Mouse (Mus musculus) bone marrow macrophage, adult 2 months (primary cell): ENCODE measurements around the gene Gm20388. TPM values are rescaled to one million over a fixed set of nuclear protein-coding genes. Genes with fewer than 3 reads are reported as not detected.

Experiments
- H3K27ac ChIP-seq: 2 replicates; pipeline ENCODE4 v1.5.1; 2012; ENCODE audit warnings: low read depth, low read length; ENCODE audit not compliant: insufficient read depth
- H3K4me1 ChIP-seq: 2 replicates; pipeline ENCODE4 v1.6.1; 2012; ENCODE audit warnings: low read length; ENCODE audit not compliant: control insufficient read depth, insufficient read depth
- H3K4me3 ChIP-seq: 2 replicates; pipeline ENCODE4 v1.5.1; 2012; ENCODE audit warnings: mild to moderate bottlenecking, low read length, moderate library complexity; ENCODE audit not compliant: insufficient read depth
- CTCF ChIP-seq: IDR thresholded peaks from 2 replicates; pipeline ENCODE4 v1.5.1; 2012; ENCODE audit warnings: low read depth, mild to moderate bottlenecking, low read length, moderate library complexity
- POLR2A ChIP-seq: IDR thresholded peaks from 2 replicates; pipeline ENCODE4 v1.6.1; 2012; ENCODE audit warnings: mild to moderate bottlenecking, low read depth, low read length, borderline replicate concordance
- polyA plus RNA-seq: library from polyadenylated mRNA; stranded (reverse); fragments of >200 nt; gene quantifications from 2 replicates; pipeline ENCODE4 v1.2.4, GENCODE M21; 2012; ENCODE audit not compliant: missing spikeins, insufficient read depth, insufficient read length

The Gm20388 gene
- polyA plus RNA-seq, 1 experiment = 32.7 TPM

DNA sequence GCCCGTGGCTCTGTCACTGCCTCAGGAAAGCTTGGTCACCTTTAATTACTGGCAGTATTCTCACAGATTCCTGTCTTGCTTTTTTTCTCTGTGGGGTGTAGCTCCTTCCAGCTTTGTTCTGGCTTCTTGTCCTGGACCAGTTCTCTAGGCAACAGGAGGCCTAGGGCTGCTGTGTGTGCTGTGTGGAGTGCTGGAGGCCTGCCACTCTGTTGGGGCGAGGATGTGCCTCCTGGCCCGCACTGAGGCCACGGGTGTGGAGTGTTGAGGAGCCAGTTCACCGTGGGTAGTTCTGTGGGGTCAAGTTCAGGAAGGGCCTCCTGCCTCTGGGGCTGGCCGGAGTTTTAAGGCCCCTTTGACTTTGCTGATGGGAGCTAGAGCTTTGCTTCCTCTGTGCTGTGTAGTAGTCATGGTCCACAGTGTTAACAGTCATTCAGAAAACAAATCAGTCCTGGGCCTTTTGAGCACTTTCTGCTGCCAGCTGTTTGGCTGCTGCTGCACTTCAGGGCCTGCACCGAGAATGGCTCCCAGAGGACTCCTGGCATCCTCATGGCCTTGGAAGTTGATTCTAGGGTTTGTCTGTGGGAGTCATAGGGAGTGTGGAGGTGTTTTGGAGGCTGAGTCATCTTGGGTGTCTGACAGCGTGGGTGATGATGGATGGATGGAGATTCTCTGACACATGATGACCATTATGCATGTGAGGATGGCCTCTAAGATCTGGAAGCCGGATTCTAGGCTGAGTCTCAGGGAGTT is 2080.0 kb downstream of the Gm20388 start:
- no peak for TF ChIP-seq CTCF
- no peak for TF ChIP-seq POLR2A
- Histone ChIP-seq H3K4me1 (no peaks in the 10 kb centered on the region), H3K27ac (no peak overlapping the region), H3K4me3 (no peak overlapping the region)

DNA sequence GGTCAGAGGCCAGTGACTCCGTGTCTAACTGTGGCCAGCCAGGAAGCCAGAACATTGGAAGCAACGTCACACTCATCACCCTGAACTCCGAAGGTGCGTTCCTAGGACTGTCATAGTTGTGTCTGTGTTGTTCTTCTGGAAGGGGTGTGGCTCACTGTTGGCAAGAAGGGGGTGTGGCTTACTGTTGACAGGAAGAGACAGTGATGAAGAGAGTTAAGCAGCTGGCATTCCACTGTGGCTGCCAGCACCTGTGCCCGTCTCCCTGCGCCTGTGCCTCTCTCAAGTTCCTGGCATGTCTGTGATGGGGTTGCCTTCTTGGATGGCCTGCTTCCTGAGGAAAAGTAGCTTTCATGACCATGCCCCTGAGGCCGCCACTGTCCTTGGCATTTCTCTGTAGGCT is 2081.0 kb downstream of the Gm20388 start:
- TF ChIP-seq POLR2A = no peak
- no peak for TF ChIP-seq CTCF
- H3K4me1 ChIP-seq = no peaks in the 10 kb centered on the region
- H3K4me3 ChIP-seq = no peak overlapping the region
- no peak overlapping the region for H3K27ac ChIP-seq

DNA sequence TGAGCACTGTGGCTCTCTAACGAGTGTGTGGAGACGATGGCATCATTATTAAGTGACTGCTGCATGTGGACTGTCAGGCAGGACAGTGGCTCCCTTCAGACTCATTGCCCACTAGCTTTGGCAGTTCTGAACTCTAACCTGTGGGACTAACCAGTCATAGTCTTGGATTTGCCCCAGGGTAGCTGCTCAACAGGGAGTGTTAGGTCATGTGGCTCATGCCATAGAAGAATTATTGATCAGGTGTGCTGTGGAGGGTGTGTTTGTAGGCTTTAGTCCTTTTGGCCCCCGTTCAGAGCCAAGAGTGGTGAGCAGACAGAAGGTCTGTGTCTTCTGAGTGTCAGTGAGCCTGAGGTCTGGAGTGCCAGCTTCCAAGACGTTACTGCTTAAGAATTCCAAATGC is 2082.3 kb downstream of the Gm20388 start:
- no peaks in the 10 kb centered on the region for H3K4me1 ChIP-seq
- H3K4me3 ChIP-seq = no peak overlapping the region
- no peak for TF ChIP-seq CTCF
- TF ChIP-seq POLR2A = no peak
- H3K27ac ChIP-seq = no peak overlapping the region

DNA sequence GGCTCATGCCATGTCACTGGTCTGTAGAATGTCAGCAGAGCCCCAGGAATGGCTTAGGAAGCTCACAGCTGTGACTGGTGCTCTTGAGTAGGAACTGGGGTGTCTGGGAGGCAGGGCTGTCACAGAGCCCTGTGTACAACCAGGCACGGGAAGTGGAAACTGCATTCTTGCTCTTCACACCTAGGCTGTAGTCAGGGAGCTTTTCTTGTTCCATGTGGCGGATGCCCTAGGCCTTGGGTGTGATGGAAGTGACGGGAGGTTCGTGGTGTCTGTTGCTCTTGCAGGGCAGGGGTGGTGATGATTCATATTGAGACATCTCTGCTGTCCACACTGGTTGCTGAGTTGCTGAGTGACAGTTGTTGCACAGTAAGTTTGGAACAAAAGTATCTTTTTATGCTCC is 2084.5 kb downstream of the Gm20388 start:
- H3K4me3 ChIP-seq = no peak overlapping the region
- no peak overlapping the region for H3K27ac ChIP-seq
- no peaks in the 10 kb centered on the region for H3K4me1 ChIP-seq
- TF ChIP-seq CTCF (no peak), POLR2A (no peak)

DNA sequence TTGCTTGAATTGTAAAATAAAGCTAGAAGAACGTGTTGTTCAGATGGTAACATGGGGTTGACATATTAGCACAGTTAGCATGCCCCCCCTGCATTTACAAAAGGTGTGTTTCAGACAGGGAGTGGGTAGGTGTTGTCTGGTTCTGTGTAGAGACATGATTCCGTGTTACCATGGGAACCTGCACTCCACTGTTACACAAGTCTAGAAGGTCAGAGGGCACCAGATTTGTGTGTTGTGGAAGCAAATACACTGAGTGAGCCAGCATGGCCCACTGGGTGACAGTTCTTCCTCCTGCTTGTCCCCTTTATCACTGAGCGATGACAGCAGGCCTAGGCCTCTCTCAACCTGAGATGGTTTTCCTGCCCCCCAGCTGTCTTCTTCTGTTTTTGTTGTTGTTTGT is 2085.3 kb downstream of the Gm20388 start:
- no peak overlapping the region for H3K4me3 ChIP-seq
- H3K4me1 ChIP-seq = no peaks in the 10 kb centered on the region
- TF ChIP-seq POLR2A (no peak), CTCF (no peak)
- H3K27ac ChIP-seq = no peak overlapping the region

DNA sequence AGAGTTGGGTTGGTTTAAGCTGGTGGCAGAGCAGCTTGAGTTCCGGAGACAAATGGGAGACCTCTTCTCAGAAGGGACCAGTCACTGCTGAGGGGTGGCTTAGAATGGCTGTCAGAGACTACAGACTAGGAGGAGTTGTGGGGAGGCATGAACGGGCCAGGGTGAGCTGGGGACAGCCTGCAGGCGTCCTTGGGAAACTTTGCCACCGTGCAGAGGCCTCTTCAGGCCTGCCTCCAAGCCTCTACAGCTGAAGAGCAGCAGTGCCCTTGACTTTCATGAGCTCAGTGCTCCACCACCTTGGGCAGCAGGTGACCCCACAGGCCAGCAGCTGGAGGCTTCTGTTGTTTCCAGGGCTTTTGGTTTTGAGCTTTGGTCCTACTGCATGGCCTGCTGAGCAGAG is 2088.0 kb downstream of the Gm20388 start:
- no peak overlapping the region for H3K4me3 ChIP-seq
- peaks cover 4% of the 10 kb centered on the region for H3K4me1 ChIP-seq
- no peak overlapping the region for H3K27ac ChIP-seq
- TF ChIP-seq CTCF (no peak), POLR2A (no peak)

DNA sequence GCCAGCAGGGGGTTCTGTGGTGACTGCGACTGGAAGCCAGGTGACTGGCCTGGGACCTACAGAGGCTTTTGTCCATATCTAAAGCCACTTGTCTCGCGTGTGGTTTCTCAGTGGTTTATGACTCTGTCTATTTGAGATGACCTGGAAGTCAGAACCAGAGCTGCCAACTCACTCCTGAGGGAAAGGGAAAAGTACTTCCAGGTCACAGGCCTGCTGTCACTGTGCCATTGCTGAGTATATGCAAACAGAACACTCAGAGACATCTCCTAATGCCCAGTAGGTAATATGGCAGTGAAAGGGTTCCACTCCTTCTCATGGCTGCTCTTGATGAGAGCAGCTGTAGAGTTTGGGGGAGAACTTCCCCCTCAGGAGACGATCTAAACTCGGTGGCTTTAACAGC is 2088.6 kb downstream of the Gm20388 start:
- Histone ChIP-seq H3K27ac (no peak overlapping the region), H3K4me1 (peaks cover 4% of the 10 kb centered on the region), H3K4me3 (no peak overlapping the region)
- TF ChIP-seq POLR2A (no peak), CTCF (no peak)

DNA sequence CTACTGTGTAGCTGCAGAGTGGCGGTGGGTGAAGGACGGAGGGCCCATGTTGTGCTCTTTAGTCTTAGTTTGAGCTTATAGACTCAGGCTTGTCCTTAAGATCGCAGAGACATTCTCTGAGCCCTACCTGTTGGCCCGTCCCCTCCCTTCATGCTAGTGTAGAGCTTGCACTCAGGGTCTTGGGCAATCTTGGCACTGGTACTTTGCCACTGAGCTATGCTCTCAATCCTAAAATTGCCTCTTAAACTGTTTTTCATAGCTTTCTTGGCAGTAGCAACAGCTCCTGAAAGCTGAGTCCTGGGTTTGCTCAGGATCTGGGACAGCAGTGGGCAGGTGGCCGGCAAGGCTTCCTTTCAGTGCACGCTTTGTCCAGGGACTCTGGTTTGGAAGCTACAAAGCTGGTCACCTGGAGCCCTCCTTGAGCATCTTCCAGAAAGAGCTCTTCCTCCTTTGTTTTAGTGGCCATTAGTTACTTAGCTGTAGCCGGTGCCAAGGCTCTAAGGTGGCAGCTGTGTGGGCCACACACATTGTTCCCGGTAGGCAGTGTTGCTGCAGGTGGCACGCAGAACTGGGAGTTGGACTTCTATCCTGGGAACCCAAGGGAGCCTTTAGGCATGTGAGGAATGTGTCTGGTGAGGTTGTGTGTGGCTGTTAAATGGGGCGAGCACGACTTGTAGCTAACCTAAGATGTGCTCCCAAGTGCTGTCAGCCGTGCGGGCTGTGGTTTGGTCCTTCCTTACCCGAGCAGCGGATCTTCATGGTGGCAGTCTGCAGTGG is 2090.9 kb downstream of the Gm20388 start:
- TF ChIP-seq CTCF (no peak), POLR2A (no peak)
- H3K4me3 ChIP-seq = no peak overlapping the region
- peaks cover 4% of the 10 kb centered on the region for H3K4me1 ChIP-seq
- no peak overlapping the region for H3K27ac ChIP-seq

DNA sequence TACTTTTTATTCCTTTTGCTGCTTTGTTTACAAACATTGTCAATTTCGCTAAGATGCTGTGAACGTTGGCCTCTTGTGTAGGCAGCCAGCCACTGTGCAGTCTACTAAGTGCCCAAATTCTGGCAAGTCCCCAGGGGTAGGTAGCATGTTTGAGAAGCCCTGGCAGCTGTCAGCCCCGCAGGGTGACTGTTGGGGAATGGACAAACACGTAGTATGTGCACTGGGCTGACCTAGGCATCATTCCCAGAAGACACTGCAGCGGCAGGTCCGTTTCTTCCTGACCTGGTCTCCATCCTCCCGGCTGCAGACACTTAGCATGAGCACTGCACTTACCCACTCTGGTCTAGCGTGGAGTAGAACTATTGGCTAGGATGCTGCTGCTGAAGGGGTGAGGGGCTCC is 2093.0 kb downstream of the Gm20388 start:
- TF ChIP-seq POLR2A (no peak), CTCF (no peak)
- Histone ChIP-seq H3K4me3 (no peak overlapping the region), H3K4me1 (peaks cover 18% of the 10 kb centered on the region), H3K27ac (no peak overlapping the region)

DNA sequence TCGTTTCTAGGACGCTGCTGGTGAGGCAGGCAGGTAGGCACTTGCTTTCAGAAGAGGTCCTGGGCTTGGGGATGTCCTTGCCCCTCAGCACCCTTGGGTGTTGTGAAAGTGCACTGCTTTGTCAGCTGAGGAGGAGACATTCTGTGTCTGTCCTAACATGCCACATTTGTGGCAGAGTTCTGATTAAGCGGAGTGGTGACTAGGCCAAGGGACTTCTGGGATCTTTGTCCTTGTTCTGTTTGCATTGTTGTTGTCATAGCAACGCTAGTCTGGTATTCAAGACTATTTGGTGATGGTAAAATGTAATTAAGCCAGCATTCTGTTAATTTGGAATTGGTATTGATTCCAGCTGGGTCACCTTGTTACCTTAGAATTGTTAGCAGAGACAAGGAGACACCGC is 2093.5 kb downstream of the Gm20388 start:
- Histone ChIP-seq H3K4me3 (no peak overlapping the region), H3K4me1 (peaks cover 18% of the 10 kb centered on the region), H3K27ac (no peak overlapping the region)
- TF ChIP-seq CTCF = no peak
- no peak for TF ChIP-seq POLR2A
